Mouse (Mus musculus): ENCODE data around the gene Gm45837.

Gm45837 gene

DNA sequence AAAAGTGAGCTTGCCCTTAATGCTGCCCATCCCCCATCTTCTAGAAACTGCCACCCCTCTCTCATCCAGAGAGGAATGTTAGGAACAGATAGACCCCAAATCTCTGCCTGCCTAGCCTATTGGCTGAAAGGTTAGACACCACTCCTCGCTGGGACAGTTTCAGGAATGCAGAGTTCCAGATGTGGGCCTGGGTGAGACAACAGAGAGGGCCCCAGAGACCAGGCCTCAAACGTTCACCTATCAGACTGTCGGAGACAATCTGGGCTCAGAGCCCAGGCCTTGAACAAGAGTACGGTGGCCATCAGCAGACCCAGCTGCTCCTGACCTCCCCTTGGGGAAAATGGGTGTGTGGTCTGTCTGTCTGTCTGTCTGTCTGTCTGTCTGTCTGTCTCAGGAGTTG is 17.7 kb upstream of the Gm45837 start:
- no peak for DNase-seq

GRCm38 (mm10) chr7:101393694-101394504 is 16.8 kb upstream of the Gm45837 start:
- peak; percentile 54 to 57 for DNase-seq

DNA sequence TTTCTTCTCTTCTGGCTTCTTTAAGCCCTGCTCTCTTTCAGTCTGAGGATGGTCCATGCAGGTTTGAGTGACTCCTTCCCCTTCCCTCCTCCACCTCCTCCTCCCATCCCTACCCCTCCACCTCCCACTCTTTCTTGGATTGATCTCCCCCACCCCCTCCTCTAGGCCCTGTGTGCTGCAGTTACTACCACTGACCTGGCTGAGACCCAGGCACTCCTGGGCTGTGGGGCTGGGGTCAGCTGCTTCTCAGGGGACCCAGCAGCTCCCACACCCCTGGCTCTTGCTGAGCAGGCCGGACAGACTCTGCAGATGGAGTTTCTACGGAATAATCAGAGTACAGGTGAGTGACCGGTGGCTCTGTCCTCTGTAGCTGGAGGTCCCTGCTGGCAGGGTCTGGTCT is 16.1 kb upstream of the Gm45837 start:
- DNase-seq: no peak

DNA sequence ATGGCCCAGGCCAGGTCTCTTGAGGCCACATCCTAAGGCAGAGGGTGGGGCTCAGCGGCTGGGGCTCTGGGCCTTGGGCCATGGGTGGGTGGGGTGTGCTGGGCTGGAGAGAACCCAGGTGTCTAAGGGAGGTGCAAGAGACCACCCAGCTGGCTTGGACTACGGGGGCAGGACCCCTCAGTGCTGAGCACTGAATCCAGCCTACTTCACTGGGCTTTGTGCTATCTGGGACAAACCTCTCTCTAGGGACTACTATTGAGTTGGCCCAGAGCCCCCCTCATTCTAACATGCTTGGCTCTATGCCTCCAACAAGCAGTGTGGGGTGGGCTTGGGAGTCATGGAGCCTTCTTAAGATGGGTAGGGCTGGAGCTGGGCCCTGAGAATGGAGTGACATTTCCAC is 15.2 kb upstream of the Gm45837 start:
- no peak for DNase-seq

- no peak for DNase-seq
Observed at GRCm38 (mm10) chr7:101397175-101397574, 13.5 kb upstream of the Gm45837 start.

DNA sequence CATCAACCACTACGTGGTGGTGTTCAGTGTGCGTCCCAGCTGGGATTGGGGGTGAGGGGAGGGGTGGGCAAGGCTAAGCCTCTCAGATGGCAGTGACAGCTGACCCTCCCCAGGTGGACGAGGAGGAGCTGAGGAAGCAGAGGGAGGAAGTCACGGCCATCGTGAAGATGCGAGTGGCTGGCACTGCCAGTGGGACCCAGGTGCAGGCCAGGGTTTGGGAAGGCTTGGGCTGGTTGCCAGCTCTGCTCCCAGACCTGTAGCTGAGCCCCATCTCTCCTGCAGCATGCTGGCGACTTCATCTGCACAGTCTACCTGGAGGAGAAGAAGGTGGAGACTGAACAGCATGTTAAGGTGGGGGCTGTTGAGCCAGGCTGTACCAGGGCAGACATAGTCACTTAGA is 9.2 kb upstream of the Gm45837 start:
- no peak for DNase-seq

DNA sequence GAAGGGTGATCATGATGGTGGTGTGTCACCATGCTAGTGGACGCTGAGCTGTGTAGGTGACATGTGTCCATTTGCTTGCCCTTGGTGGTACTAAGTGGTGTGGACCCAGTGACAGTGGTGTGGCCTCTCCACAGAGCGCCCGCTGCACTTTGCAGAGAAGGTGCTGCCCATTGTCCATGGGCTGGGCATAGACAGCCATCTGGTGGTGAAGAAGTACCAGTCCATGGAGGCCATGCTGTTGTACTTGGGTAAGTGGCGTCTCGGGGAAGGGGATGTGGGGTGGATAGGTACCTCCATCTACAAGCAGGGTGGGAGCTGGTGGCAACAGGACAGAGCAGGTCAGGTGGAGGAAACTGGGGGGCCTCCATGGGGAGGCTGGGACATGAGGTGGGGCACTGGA is 6.9 kb upstream of the Gm45837 start:
- no peak for DNase-seq

- peak; percentile 74 to 90 for DNase-seq
Observed at GRCm38 (mm10) chr7:101412796-101413195, 2.1 kb downstream of the Gm45837 start.

GRCm38 (mm10) chr7:101414209-101414608 is 3.5 kb downstream of the Gm45837 start:
- no peak for DNase-seq

DNA sequence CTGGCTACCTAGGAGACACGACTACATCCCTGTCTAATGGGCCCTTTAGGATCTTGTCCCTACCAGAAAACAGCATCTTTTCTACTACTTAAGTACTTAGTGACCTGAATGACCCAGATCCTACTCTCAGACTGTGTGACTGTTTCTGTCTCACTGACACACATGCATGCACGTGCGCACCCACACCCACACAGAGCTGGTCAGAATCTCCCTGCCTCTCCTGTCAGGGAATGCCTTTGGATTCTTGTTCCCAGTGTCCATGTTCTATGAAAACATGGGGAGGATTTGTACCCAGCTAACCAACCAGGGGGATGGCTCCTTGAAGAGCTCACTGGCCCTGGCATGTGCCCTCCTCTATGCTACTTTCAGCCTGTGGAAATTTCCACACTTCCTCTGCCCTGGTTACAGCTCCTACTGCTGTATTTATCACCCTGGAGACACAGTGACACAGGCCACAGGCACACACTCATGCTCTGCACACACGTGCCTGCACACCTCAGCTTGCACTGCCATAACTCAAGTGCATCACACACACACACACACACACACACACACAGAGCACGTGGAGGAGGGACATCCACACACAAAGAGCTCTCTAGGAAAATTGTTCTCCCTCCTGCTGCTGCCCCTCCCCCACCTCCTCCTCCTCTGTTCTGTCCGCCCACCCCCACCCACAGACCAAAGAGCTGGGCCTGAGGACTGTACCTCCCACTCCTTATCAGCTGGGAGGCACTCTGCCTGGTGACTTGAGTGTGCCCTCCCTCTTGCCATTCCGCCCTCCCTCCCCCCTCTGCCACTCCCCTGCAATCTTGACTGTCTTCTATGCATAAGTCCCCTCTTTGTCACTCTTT is 4.2 kb downstream of the Gm45837 start:
- DNase-seq: no peak

DNA sequence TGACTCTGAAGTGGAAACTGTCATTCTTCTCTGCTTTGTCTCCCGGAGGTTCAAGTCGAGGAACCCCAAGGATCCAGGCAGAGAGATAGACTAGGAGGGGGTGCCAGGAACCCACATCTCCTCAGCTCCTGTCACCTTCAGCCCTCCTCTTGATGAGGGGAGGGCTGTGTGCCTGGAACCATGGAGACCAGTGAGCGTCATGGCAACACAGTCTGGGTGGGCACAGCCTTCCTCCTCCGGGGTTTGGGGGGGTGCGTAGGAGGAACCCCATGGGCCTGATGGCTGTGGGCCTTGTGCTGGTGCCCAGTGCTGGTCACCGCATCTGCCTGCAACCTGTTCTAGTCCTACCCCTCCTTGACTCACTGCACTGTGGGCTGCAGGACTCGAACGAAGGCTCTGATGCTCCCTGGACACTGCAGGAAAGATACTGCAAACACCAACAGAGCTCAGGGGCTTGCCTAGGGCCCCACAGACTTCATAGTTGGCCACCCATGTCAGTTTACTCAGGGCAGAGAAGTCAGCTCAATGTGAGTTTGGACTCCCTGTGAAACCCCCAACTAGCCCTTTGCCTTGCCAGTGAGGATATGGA is 4.9 kb downstream of the Gm45837 start:
- no peak for DNase-seq

GRCm38 (mm10) chr7:101416391-101416790 is 5.7 kb downstream of the Gm45837 start:
- DNase-seq: no peak

- peak in 1 of 2 experiments; percentile 45 for DNase-seq
Observed at GRCm38 (mm10) chr7:101419013-101419770, 8.5 kb downstream of the Gm45837 start.

GRCm38 (mm10) chr7:101421529-101421928 is 10.8 kb downstream of the Gm45837 start, which contains the start of gene Pde2a:
Pde2a (plus strand) TSS chr7:101421691.
- no peak for DNase-seq

DNA sequence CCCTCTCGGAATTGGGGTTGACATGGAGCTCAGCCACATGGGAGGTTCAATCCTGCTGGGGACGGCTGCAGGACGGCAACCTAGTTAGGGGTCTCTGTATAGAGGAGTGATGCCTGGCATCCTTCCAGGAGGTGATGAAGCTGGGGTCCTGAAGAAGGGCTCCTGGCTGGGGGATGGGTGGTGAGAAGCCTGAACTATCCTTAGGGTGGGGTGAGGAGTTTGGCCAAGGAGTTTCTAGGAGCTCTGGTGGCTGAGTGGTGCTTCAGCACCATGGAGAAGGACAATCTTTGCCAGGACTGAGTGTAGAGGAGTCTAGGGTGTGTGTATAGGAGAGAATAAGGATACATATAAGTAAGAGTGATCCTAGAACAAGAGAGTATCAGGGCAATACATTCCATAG is 11.4 kb downstream of the Gm45837 start:
- DNase-seq: no peak

DNA sequence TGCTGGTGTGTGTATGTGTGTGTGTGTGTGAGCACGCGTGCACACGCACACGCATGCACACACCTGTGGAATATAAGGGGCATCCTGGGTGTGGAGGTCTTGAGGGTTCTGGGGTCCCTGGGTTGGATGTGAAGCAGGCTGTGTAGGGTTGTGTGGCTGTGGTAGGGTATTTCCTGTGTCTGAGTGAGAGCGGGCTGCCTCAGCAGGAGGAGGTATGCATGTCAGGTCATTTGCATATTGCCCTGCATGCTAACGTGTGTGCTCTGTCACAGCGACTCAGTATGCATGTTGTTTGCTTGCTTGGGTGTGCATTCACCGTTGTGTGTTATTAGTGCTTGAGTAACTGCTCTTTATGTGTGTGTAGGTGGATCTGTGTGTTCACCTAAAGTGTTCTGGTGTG is 12.0 kb downstream of the Gm45837 start:
- no peak for DNase-seq

DNA sequence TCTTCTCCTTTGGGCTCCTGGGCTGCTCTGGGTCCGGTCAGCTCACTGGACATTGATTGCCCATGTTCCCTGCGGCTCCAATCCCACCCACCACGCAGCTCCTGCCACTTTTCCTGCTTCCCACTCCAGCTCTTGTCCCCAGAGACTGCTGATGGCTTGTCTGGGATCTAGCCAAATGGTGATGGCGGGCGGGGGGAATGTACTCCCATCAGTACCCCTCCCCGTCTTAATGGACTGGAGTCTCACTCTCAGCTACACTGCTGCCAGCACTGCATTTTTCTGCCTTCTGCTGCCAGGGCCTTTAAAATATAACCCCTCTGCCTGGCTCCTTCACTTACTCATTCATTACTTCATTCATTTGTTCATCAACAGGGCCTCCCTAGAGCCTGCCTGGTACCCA is 13.3 kb downstream of the Gm45837 start:
- no peak for DNase-seq

DNA sequence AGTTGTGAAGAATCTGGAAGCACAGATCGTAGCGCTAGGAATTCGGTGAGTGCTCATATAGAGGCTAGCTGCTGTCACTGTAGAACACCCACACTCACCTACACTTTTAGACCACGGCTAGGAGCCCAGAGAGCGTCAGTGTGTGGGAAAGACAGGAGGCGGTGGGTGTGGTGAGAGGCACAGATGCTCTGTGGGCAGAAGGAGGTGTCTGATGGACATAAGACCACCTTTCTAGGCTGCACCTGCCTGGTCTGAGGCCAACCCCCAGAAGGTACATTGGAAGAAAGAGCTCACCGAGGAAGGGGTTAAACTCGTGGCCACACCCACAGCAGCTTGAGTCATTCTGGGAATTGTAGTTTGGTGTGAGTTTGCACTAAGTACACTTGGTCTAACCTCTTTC is 16.0 kb downstream of the Gm45837 start:
- DNase-seq: no peak

DNA sequence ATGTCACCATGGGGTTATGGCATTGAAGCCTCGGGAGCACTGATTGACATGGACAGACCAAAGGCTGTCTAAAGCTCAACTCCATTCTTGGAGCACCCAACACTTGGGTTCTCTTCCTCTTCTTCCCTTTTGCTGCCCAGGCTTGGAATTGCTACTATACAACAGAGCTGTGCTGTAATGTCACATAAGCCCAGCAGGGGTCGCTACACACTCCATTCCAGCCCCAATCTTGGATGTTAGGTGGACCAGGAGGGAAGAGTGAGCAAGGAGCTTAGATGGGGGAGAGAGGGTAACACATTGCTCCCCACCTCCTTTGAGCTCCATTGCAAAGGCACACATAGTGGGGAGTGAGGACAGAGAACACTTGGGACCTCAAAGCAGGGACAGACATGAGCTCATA is 17.1 kb downstream of the Gm45837 start:
- peak in 1 of 2 experiments; percentile 51 for DNase-seq

DNA sequence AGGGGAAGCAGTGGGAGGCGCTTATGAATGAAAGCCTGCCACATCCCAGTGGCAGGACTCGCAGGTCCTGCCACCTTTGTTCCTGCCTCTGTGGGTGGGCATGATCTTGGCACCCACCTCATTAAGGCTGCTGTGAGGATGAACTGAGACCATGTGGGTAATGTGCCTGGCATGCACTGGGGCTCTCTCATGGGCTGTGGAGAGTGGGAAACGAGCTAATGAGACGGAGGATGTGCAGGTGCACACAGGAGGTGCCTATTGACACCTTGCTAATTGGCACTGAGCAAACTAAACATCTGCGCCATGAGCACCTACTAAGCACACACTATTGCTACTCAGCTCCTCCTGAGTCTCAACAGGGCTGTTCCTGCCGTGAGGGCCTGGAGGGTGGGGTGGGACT is 24.4 kb downstream of the Gm45837 start:
- no peak for DNase-seq

- no peak for DNase-seq
Observed at GRCm38 (mm10) chr7:101437876-101438275, 27.2 kb downstream of the Gm45837 start.

GRCm38 (mm10) chr7:101443093-101443492 is 32.4 kb downstream of the Gm45837 start:
- no peak for DNase-seq

- DNase-seq: no peak
Observed at GRCm38 (mm10) chr7:101444211-101444610, 33.5 kb downstream of the Gm45837 start.
